Mouse (Mus musculus) T-helper 17 cell (primary cell): ENCODE measurements around the gene Cxxc4.

Experiments
- in situ Hi-C, 2 experiments: fragments of 300-600 bp; cut with MboI, MseI; formaldehyde crosslinking; loops; 1 replicate in 1 of 2; 2 replicates in 1 of 2; pipeline ENCODE4 v1.15.1; 2025; ENCODE audit warnings: high pct_unique_total_duplicates in 2 of 2

Cxxc4 gene

GRCm38 (mm10) chr3:134243168-134243849 lies 7.0 kb downstream of the Cxxc4 start:
- in situ Hi-C loops = loop anchor here in 1 of 2 experiments (25.0 kb wide), 1 partner anchor 681 kb away; no protein-coding TSS in a partner anchor

- in situ Hi-C loops = loop anchor here in 1 of 2 experiments (25.0 kb wide), 1 partner anchor 682 kb away; no protein-coding TSS in a partner anchor
Observed at GRCm38 (mm10) chr3:134243850-134244247, 7.6 kb downstream of the Cxxc4 start.

- in situ Hi-C loops = no loop called here
Observed at GRCm38 (mm10) chr3:134254221-134254620, 17.9 kb downstream of the Cxxc4 start.

- in situ Hi-C loops = no loop called here
Observed at GRCm38 (mm10) chr3:134258715-134259114, 22.4 kb downstream of the Cxxc4 start.

- in situ Hi-C loops = no loop called here
Observed at GRCm38 (mm10) chr3:134259300-134259699, 23.0 kb downstream of the Cxxc4 start.

- in situ Hi-C loops = no loop called here
Observed at GRCm38 (mm10) chr3:134279655-134280054, 43.4 kb downstream of the Cxxc4 start.

- in situ Hi-C loops = no loop called here
Observed at GRCm38 (mm10) chr3:134281527-134282370, 45.5 kb downstream of the Cxxc4 start.

GRCm38 (mm10) chr3:134295217-134295616 lies 58.9 kb downstream of the Cxxc4 start:
- in situ Hi-C loops = no loop called here

- in situ Hi-C loops = no loop called here
Observed at GRCm38 (mm10) chr3:134302681-134303491, 66.6 kb downstream of the Cxxc4 start.

- in situ Hi-C loops = no loop called here
Observed at GRCm38 (mm10) chr3:134303492-134303808, 67.2 kb downstream of the Cxxc4 start.

- in situ Hi-C loops = no loop called here
Observed at GRCm38 (mm10) chr3:134306507-134306906, 70.2 kb downstream of the Cxxc4 start.

- in situ Hi-C loops = no loop called here
Observed at GRCm38 (mm10) chr3:134307801-134308200, 71.5 kb downstream of the Cxxc4 start.
